Mouse (Mus musculus): ENCODE measurements around the gene Dnah2. TPM values are rescaled to one million over a fixed set of nuclear protein-coding genes. Genes with fewer than 3 reads are reported as not detected.
"Not testable (repeated sequence)": the region's sequence is repeated elsewhere in the genome, so short reads cannot be mapped to it uniquely, and the experiment has no call there.

Gene Dnah2
- total RNA-seq, 2 experiments from 2014 or later = 1.4 to 2.1 TPM

GRCm38 (mm10) chr11:69401987-69402386 lies 146.9 kb downstream of the Dnah2 start:
- intact Hi-C loops (cut with DNase I) = loop anchor here (2.0 kb wide), 2 partner anchors 31 to 111 kb away; no protein-coding TSS in a partner anchor
- DNase-seq (ENCODE audit: low spot score in 2 of 2) = no peak

- intact Hi-C loops (cut with DNase I) = loop anchor here (2.0 kb wide), 2 partner anchors 32 to 112 kb away; no protein-coding TSS in a partner anchor
- DNase-seq (ENCODE audit: low spot score in 2 of 2) = peak; percentile 89 to 90
Observed at GRCm38 (mm10) chr11:69401210-69401637, 147.7 kb downstream of the Dnah2 start.

GRCm38 (mm10) chr11:69400083-69400850 lies 148.6 kb downstream of the Dnah2 start:
- intact Hi-C loops (cut with DNase I) = loop anchor here (2.0 kb wide), 2 partner anchors 33 to 113 kb away; no protein-coding TSS in a partner anchor
- DNase-seq (ENCODE audit: low spot score in 2 of 2) = no peak

DNA sequence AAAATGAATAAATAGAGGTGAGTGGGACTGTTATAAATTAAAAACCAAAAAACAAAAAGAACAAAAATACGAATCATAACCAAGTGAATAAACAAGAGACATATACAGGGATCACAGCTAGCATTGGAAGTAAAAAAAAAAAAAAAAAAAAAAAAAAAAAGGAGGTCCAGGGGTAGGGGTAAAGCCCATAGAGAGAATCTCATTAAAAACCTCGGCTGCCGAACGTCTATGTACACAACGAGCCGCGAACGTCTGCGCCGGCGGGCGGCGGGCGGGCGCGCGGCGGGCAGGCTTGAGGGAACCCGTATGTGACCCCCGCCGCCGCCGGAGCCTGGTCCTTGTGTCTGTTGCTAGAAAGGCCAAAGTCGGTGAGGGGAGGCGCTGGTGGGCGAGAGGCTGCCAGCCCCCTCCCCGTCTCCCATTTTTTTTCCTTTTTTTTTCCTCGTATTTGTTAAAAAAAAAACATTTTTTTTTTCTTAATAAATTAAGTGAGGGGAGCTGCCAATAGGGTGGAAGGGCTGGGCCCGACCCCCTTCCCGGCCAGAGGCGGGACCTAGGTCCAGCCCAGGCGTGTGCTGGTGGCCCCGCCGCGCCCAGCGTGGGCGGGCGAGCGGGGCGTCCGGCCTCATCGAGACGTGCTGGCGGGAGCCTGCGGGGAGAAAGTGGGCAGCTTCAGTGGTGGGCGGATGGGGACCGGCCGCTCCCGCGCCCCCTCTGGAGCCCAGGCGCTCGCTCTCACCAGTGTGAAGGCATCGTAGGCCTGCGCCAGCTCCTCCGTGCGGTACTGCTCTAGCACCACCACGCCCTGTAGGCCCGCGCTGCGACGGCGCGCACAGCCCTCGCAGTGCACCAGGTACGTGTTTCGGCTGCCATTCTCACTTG lies 149.5 kb downstream of the Dnah2 start:
- no peak for DNase-seq (ENCODE audit: low spot score in 2 of 2)

GRCm38 (mm10) chr11:69398486-69399200 lies 150.3 kb downstream of the Dnah2 start:
- no peak for DNase-seq (ENCODE audit: low spot score in 2 of 2)
- intact Hi-C loops (cut with DNase I) = loop anchor here (5.0 kb wide), 1 partner anchor 179 kb away; no protein-coding TSS in a partner anchor

More for the DNA sequence above, 149.5 kb downstream of the Dnah2 start:
- intact Hi-C loops (cut with DNase I) = loop anchor here (2.0 to 5.0 kb wide), 3 partner anchors 33 to 178 kb away; no protein-coding TSS in a partner anchor

DNA sequence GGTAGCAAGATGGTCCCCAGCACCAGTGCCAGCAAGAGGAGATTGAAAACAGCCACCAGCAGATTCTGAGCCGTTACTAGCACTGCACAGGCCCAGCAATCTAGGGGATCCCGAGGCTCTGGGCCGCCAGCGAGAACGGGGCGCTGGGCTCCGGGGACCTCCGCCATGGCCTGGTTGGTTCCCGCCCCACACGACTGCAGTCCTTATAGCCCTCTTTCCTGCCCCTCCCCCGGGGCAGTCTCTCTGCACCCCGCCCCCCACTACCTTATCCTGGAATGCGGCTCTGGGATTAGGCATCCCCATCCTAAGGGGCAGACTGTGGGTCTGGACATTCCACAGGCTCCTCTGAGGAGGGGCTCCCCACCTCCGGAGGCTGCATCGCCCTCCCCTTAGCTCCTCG lies 150.9 kb downstream of the Dnah2 start, which contains the start of gene Tmem88:
Gene Tmem88 (minus strand): TSS at position 176 of the 400 bp plus-strand sequence.
- intact Hi-C loops (cut with DNase I) = loop anchor here (5.0 kb wide), 1 partner anchor 179 kb away; no protein-coding TSS in a partner anchor
- DNase-seq (ENCODE audit: low spot score in 2 of 2) = no peak

- intact Hi-C loops (cut with DNase I) = loop anchor here (5.0 kb wide), 1 partner anchor 180 kb away; no protein-coding TSS in a partner anchor
- DNase-seq (ENCODE audit: low spot score in 2 of 2) = peak in 1 of 2 experiments; percentile 48
Observed at GRCm38 (mm10) chr11:69397581-69398057, 151.3 kb downstream of the Dnah2 start.

DNA sequence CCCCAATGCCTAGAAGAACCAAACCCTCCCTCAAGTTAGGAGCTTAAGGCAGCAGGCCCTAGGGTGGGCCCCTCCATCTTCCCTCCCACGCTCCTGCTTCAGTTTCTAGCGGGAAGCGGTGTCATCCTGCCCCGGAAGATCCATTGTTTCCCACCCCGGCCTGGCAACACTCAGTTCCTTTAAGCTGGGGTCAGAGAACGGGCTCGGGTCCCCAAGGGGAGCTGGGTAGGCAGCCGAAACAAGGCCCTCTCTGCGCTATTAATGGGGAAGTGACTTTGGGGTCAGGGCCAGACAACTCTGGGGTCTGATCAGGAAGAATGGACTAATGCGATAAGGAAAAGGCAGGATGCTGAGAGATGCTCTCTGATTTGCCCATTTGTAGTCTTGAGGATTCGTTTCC lies 152.1 kb downstream of the Dnah2 start:
- DNase-seq (ENCODE audit: low spot score in 2 of 2) = no peak
- intact Hi-C loops (cut with DNase I) = loop anchor here (5.0 kb wide), 1 partner anchor 181 kb away; no protein-coding TSS in a partner anchor

DNA sequence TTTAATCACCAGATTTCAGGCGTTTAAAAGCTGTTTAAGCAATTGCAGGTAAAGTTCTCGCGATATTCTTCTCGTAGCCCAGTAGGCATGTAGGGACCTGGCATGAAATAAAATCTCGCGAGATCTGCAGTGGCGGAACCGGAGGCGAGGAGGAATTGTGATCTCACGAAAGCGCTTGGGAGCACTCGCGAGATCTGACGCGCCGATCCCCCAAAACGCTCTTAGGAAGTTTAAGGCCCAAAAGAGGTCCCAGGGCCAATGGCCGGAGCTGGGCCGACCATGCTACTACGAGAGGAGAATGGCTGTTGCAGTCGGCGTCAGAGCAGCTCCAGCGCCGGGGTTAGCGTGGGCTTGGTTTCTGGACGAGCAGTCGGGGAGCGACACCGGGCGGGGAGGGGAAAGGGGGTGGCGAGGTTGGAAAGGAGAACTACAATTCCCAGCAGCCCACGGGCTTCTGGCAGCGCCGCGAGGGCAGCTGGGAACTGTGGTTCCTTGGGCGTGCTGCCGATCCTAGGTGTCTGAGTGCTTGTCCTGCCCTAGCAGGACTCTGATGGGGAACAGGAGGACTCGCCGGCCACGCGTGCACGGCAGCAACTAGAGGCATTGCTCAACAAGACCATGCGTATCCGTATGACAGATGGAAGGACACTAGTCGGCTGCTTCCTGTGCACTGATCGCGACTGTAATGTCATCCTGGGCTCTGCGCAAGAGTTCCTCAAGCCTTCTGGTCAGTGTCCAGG lies 153.1 kb downstream of the Dnah2 start:
- intact Hi-C loops (cut with DNase I) = loop anchor here (2.0 to 5.0 kb wide), 2 partner anchors 129 to 181 kb away; no protein-coding TSS in a partner anchor

DNA sequence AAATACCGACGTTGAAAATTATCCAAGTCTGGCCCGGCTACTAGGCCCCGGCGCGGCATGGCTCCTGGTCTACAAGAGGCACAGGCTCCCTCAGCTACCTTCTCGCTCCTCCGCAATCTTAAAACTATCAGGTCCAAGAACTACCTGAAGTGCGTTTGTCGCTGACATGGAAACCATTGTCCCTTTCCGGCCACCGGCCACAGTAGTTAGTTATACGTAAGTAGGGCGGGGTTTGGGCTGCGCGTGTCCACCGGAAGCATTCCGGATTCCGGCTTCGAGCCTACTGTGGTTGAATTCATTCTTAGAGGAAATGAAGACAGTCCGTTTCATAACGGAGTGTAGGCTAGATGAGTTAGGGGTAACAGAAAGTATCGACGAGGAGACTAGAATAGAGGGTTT lies 153.7 kb downstream of the Dnah2 start, which contains the start of the genes Naa38 and Cyb5d1:
Gene Naa38 (plus strand): TSS at position 253 of the 399 bp plus-strand sequence.
Gene Cyb5d1 (minus strand): TSS at position 397 of the 399 bp plus-strand sequence.
- DNase-seq (ENCODE audit: low spot score in 2 of 2) = peak; percentile 91 to 93
- intact Hi-C loops (cut with DNase I) = loop anchor here (2.0 to 5.0 kb wide), 2 partner anchors 128 to 182 kb away; no protein-coding TSS in a partner anchor

More for the DNA sequence above, 153.1 kb downstream of the Dnah2 start:
- DNase-seq (ENCODE audit: low spot score in 2 of 2) = peak; percentile 96

DNA sequence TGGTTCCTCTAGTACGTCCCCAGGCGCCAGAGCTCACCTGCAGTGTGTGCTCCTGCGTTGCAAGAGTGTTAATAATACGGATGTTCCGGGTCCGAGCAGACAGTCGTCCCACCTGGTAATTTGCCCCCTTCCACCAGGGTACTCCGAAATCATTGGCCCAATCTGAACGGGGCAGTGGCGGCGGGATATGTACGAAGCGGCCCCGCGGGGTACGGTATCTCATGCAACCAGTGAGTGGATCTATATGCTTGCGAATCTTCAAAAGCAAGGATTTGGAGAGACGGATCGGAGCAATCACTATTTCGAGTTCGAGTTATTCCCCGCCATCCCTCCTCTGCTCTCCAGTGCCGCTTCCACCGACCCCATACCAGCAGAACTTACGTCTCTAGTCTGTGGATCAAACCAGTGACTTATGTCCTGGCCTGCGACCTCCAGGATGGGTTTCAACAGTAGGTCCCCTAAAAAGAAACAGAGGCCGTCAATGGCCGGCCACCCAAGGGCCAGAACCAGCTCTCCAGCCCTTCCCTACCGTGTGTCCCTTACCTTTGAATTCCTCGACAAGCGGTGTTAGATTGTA lies 154.2 kb downstream of the Dnah2 start:
- not testable (repeated sequence) for DNase-seq (ENCODE audit: low spot score in 2 of 2)
- intact Hi-C loops (cut with DNase I) = loop anchor here (2.0 to 5.0 kb wide), 2 partner anchors 128 to 183 kb away; no protein-coding TSS in a partner anchor

GRCm38 (mm10) chr11:69390400-69391034 lies 158.4 kb downstream of the Dnah2 start:
- DNase-seq (ENCODE audit: low spot score in 2 of 2) = peak in 1 of 2 experiments; percentile 67
- intact Hi-C loops (cut with DNase I) = loop anchor here (1.0 to 2.0 kb wide), 2 partner anchors 118 to 132 kb away; no protein-coding TSS in a partner anchor

GRCm38 (mm10) chr11:69389531-69390399 lies 159.1 kb downstream of the Dnah2 start:
- intact Hi-C loops (cut with DNase I) = loop anchor here (1.0 to 5.0 kb wide), 4 partner anchors 62 to 197 kb away; partner anchors contain the start of gene Kcnab3
- no peak for DNase-seq (ENCODE audit: low spot score in 2 of 2)

DNA sequence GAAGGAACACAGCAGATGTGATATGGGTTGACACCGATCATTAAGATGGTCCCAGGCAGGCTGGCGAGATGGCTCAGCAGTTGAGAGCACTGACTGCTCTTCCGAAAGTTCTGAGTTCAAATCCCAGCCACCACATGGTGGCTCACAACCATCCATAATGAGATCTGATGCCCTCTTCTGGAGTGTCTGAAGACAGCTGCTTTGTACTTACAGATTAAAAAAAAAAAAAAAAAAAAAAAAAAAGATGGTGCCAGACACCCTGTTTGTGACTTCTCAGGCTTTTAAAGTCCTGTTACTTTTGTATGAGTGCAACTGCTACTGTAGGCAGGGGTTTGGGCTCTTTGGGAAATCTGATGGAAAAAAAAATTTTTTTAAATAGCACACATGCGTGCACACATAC lies 160.2 kb downstream of the Dnah2 start:
- intact Hi-C loops (cut with DNase I) = loop anchor here (5.0 kb wide), 2 partner anchors 61 to 196 kb away; partner anchors contain the start of gene Kcnab3
- DNase-seq (ENCODE audit: low spot score in 2 of 2) = no peak

DNA sequence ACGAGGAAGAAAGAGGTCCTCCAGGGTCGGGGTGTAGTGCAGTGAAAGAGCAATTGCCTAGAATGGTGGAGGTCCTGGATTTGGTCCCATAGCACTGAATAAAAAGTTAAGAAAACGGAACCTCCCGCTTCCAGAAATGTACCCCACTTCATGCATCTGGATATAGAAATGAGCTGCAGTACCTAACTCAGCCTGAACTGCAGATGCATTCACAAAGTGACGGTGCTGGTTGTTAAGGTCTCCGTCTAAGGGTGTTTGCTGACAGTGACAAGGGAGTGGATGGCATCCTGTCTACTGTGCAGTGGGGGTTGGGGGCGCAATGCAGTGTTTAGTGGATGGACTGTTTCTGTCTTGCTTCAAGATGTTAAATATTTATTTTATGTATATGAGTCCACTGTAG lies 162.2 kb downstream of the Dnah2 start:
- no peak for DNase-seq (ENCODE audit: low spot score in 2 of 2)
- intact Hi-C loops (cut with DNase I) = loop anchor here (5.0 kb wide), 2 partner anchors 59 to 194 kb away; partner anchors contain the start of gene Kcnab3

DNA sequence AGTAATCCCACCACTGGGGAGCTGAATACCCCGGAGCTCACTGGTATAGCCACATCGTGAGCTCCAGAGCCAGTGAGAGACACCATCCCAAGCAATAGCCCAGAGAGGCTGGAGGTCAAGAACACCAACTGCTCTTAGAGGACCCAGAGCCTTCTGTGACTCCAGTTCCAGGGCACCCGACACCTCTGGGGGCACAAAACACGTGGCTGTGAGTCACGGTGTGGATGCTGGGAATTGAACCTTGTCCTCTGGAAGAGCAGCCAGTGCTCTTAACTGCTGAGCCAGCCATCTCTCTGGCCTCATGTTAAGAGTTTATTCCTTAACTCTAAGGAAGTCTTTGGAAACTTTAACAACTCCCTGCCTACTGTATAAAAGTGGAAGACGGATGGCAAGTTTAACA lies 163.9 kb downstream of the Dnah2 start:
- intact Hi-C loops (cut with DNase I) = loop anchor here (5.0 kb wide), 2 partner anchors 58 to 193 kb away; partner anchors contain the start of gene Kcnab3
- DNase-seq (ENCODE audit: low spot score in 2 of 2) = no peak

Data from left cerebral cortex, postnatal 36 days (tissue).